9 mouse cellular contexts compared by ENCODE assay signal in the genomic region with DNA sequence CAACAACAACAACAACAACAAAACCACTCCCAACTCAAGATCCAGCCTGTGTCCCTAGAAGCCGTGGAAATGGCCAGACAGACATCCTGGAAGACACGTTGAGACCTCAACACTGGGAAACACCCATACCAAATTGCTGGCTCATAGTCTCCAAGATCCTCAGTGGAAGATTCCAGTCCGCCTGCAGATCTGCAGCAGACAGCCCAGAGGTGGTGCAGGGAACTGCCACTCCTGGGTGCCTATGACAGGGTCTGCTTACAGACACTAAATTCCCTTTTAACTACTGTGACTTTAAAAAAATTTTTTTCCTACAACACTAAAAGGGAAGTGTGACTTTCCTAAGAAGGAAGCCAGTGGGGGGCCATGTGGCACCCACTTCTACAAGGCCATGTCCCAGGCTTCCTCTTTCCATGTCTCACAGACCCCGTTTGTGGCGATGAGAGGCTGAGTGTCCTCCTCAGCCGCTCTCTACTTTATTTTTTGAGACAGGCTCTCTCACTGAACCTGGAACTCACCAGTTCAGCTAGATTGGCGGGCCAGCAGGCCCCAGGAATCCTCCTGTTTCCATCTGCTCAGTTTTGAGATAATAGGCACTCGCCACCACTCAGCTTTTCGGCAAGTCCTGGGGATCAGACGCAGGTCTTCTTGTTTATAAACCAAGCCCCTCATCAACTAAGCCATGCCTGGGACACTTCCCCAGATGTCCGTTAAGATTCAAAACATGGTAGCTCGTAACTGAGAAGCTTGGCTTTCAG. TPM values are rescaled to one million over a fixed set of nuclear protein-coding genes. Genes with fewer than 3 reads are reported as not detected.
A peak's percentile ranks its signal among the peaks of the same experiment; 100 is the strongest.
DNase-seq lines count a peak whose midpoint lies in the region; ATAC-seq and TF ChIP-seq lines count a peak whose summit lies in the region.
"Had no signal": no experiment of that assay in that cellular context is flagged by ENCODE, and none has a peak within 500 bp of the region (broad histone marks: within the 10 kb centered on the region; RNA-seq: fewer than 3 reads in every experiment).

No protein-coding gene starts in this region.

- H3K4me3 ChIP-seq in cerebellum, adult 2 months (replicated peaks; ENCODE audit: insufficient read depth, low read depth, low read length): no peak overlapping the region
- H3K4me3 ChIP-seq in liver, embryonic 16.5 days (ENCODE audit: low read depth, low read length): no peak overlapping the region
- H3K4me3 ChIP-seq: liver, embryonic 13.5 days had no signal

- TF ChIP-seq POLR2A in cerebellum, adult 2 months (IDR thresholded peaks at IDR 0.05; ENCODE audit: borderline replicate concordance, insufficient read depth, low read length): no peak

- H3K27me3 ChIP-seq in cerebellum, adult 2 months (ENCODE audit: control insufficient read depth, insufficient read depth, low read length): no peaks in the 10 kb centered on the region
- H3K27me3 ChIP-seq in liver, embryonic 16.5 days (ENCODE audit: control insufficient read depth, insufficient read depth, low read depth, low read length): no peaks in the 10 kb centered on the region
- H3K27me3 ChIP-seq: liver, embryonic 13.5 days had no signal

- H3K36me3 ChIP-seq in liver, embryonic 16.5 days (ENCODE audit: control insufficient read depth, insufficient read depth): no peaks in the 10 kb centered on the region
- H3K36me3 ChIP-seq: liver, embryonic 13.5 days had no signal

- peak; percentile 21 for DNase-seq in kidney, postnatal 14 days
- no peak for DNase-seq in kidney, postnatal 25 days
- DNase-seq in ZHBTc4 (ENCODE audit: low read depth, low spot score): peak; percentile 44
- DNase-seq in cerebellum, adult 2 months: peak; percentile 65 to 74
- no peak for DNase-seq in T-cell, adult 2 months (ENCODE audit: low spot score)
- no peak for DNase-seq in gastrocnemius, postnatal 4 days (ENCODE audit: low spot score in 2 of 2)
- DNase-seq: liver, embryonic 13.5 days had no signal

- WGBS in cerebellum, adult 2 months: 47% methylated on average over 12 of the region's 12 CpGs
- WGBS in liver, embryonic 16.5 days (ENCODE audit: insufficient replicate concordance): 25% methylated on average over 12 of the region's 12 CpGs

- H3K4me1 ChIP-seq in cerebellum, adult 2 months (ENCODE audit: control insufficient read depth, insufficient read depth, low read length): peaks cover 18% of the 10 kb centered on the region
- peaks cover 5% of the 10 kb centered on the region for H3K4me1 ChIP-seq in liver, embryonic 16.5 days (ENCODE audit: control insufficient read depth, low read depth, low read length)
- H3K4me1 ChIP-seq: liver, embryonic 13.5 days had no signal

- no peak overlapping the region for H3K4me2 ChIP-seq in liver, embryonic 16.5 days (ENCODE audit: low read depth, low read length)
- H3K4me2 ChIP-seq: liver, embryonic 13.5 days had no signal

- no peak overlapping the region for H3K9ac ChIP-seq in liver, embryonic 16.5 days (ENCODE audit: low read depth, low read length)
- H3K9ac ChIP-seq: liver, embryonic 13.5 days had no signal

- peak; percentile 53; the same call in 1 of the 2 replicates for ATAC-seq in liver, embryonic 16.5 days (ENCODE audit: low read depth)
- ATAC-seq: forebrain, embryonic 16.5 days had no signal

- H3K9me3 ChIP-seq in liver, embryonic 16.5 days (replicated peaks; ENCODE audit: control insufficient read depth, low read length): no peaks in the 10 kb centered on the region
- H3K9me3 ChIP-seq: liver, embryonic 13.5 days had no signal

- TF ChIP-seq CTCF in cerebellum, adult 2 months (IDR thresholded peaks at IDR 0.05; ENCODE audit: borderline replicate concordance, insufficient read depth, low read depth, low read length): no peak

- H3K27ac ChIP-seq in cerebellum, adult 2 months (ENCODE audit: insufficient read depth, low read length): no peak overlapping the region; the same call in 1 of the 2 replicates
- no peak overlapping the region for H3K27ac ChIP-seq in liver, embryonic 16.5 days (ENCODE audit: low read length)
- H3K27ac ChIP-seq: liver, embryonic 13.5 days had no signal

RNA-seq across cellular contexts. Expression of a gene that starts 27.4 kb away (rescaled TPM):
- 23.0 and 35.3 TPM in 2 replicates for polyA plus RNA-seq in cerebellum, adult 2 months (2012; rRNA removed)
- polyA plus RNA-seq in liver, embryonic 16.5 days (2015; fragmentation: Nextera tagmentation; extraction: Ambion mirVana): 2.3 and 3.1 TPM in 2 replicates
- total RNA-seq in gastrocnemius, postnatal 4 days (2021): 10 to 100 TPM; 39.3 to 39.7 TPM

Comparison
In these comparisons a context has a peak if more than half of its experiments do, and no peak if none do; other contexts are left out.
1. DNase-seq: peak in kidney, postnatal 14 days (single experiment), ZHBTc4 (single experiment) and cerebellum, adult 2 months (2 of 2); none in kidney, postnatal 25 days (0 of 2), T-cell, adult 2 months (single experiment) and gastrocnemius, postnatal 4 days (0 of 2).